Mouse (Mus musculus): ENCODE data around the gene Sirt2. TPM values are rescaled to one million over a fixed set of nuclear protein-coding genes. Genes with fewer than 3 reads are reported as not detected.
A peak's percentile ranks its signal among the peaks of the same experiment; 100 is the strongest.

Sirt2 gene
- polyA plus RNA-seq, 1 experiment from 2014 or later = 25.1 TPM

- Histone ChIP-seq H3K4me2 (peak overlapping the region; percentile 95), H3K9me3 (replicated peaks) (no peaks in the 10 kb centered on the region), H3K36me3 (peaks cover 30% of the 10 kb centered on the region), H3K27ac (peak overlapping the region; percentile 99), H3K9ac (peak overlapping the region; percentile 93), H3K4me3 (replicated peaks) (peak overlapping the region; percentile 84), H3K4me1 (replicated peaks) (peaks cover 49% of the 10 kb centered on the region), H3K27me3 (no peaks in the 10 kb centered on the region)
- DNase-seq (peak; percentile 53), ATAC-seq (ENCODE audit: low read depth) (peak; percentile 33)
- under 1% methylated on average over 35 of the region's 35 CpGs for WGBS (ENCODE audit: insufficient replicate concordance)
Measured at GRCm38 (mm10) chr7:28809401-28810089, 43.0 kb downstream of the Sirt2 start.

DNA sequence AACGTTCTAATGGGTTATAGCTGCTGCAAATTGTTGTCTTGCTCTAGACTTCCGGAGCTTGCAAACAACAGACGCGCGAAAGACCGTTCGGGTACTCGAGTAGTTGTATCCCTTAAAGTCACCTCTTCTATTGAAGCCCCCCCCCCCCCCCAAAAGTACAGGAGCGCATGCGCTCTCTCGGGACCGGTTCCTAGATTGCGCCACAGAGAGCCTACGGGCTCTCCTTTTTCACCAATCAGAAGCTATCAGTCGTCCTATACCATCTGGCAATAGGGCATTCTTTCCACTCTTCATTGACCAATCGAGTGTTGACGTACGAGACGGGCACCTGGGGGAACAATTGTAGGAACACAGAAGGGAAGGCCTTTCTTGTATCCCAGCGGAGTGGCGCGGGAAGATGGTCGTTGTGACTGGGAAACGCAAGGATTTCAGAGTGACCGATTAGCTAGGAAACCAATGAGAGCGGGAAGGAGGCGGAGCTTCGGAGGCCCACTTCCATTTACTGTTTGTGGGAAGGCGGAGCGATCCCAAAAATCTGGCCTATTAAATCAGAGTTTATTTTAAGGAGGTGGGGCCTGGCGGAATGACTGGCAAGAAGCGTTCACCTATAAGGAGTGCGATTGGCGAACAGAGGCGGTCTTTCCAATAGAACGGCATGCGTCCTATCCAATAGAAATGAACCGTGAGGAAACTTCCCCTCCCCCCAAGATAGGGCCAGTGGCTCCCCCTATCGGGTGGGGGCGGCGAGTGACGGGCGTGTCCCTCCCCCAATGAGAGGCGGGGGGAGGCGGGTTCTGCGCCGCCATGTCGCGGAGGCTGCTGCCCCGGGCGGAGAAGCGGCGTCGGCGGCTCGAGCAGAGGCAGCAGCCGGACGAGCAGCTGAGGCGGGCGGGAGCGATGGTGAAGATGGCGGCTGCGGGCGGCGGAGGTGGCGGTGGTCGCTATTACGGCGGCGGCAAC, 43.9 kb downstream of the Sirt2 start:
- peak overlapping the region; percentile 93 for H3K9ac ChIP-seq
- peak overlapping the region; percentile 95 for H3K4me2 ChIP-seq
- DNase-seq (peak; percentile 98), ATAC-seq (ENCODE audit: low read depth) (peak; percentile 86)
- under 1% methylated on average over 70 of the region's 70 CpGs for WGBS (ENCODE audit: insufficient replicate concordance)
- peaks cover 38% of the 10 kb centered on the region for H3K36me3 ChIP-seq
- H3K4me3 ChIP-seq (replicated peaks) = peak overlapping the region; percentile 86
- H3K4me1 ChIP-seq (replicated peaks) = peaks cover 54% of the 10 kb centered on the region
- H3K9me3 ChIP-seq (replicated peaks) = no peaks in the 10 kb centered on the region
- H3K27ac ChIP-seq = peak overlapping the region; percentile 99
- no peaks in the 10 kb centered on the region for H3K27me3 ChIP-seq

GRCm38 (mm10) chr7:28811228-28811627, 44.7 kb downstream of the Sirt2 start:
- WGBS (ENCODE audit: insufficient replicate concordance) = under 1% methylated on average over 40 of the region's 40 CpGs
- Histone ChIP-seq H3K36me3 (peaks cover 46% of the 10 kb centered on the region), H3K4me1 (replicated peaks) (peaks cover 62% of the 10 kb centered on the region), H3K9ac (peak overlapping the region; percentile 86), H3K4me2 (peak overlapping the region; percentile 89), H3K27ac (peak overlapping the region; percentile 95), H3K27me3 (no peaks in the 10 kb centered on the region), H3K4me3 (replicated peaks) (peak overlapping the region; percentile 86), H3K9me3 (replicated peaks) (no peaks in the 10 kb centered on the region)
- ATAC-seq (ENCODE audit: low read depth) = peak; percentile 47
- peak; percentile 91 for DNase-seq

DNA sequence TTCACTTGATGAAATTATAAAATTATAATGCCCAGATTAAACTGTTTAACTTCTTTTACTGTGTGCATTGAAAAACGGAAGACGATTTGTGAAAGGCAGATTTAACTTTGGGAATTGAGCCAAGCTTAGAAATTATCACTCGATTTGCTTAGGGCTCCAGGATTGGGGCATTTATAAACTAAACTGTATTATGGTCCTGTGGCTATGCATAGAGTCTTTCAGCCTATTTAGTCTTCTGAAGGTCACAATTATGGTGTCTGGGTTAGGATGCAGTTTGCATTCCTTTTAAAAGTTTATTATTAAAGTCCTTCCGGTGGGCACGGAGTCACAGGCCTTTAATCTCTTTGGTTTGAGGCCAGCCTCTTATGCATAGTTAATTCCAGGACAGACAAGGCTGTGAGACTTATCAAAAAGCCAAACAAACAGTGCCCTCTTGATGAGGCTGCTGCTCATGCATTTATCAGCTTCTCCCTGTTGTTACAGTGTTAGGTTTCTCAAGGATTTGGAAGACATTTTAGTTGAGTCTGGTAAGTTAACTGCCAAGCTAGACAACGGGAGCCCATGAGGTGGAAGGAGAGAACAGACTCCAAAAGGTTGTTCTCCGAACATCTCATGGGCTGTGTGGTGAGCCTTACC, 45.2 kb downstream of the Sirt2 start:
- Histone ChIP-seq H3K9ac (peak overlapping the region; percentile 86), H3K4me1 (replicated peaks) (peaks cover 66% of the 10 kb centered on the region), H3K36me3 (peaks cover 52% of the 10 kb centered on the region), H3K4me3 (replicated peaks) (peak overlapping the region; percentile 86), H3K27ac (peak overlapping the region; percentile 95), H3K9me3 (replicated peaks) (no peaks in the 10 kb centered on the region), H3K27me3 (no peaks in the 10 kb centered on the region), H3K4me2 (peak overlapping the region; percentile 89)
- ATAC-seq (ENCODE audit: low read depth) (no peak), DNase-seq (no peak)
- WGBS (ENCODE audit: insufficient replicate concordance) = 9% methylated on average over 7 of the region's 7 CpGs

GRCm38 (mm10) chr7:28812436-28812835, 45.9 kb downstream of the Sirt2 start:
- 54% methylated on average over 4 of the region's 4 CpGs for WGBS (ENCODE audit: insufficient replicate concordance)
- H3K27me3 ChIP-seq = no peaks in the 10 kb centered on the region
- H3K9ac ChIP-seq = peak overlapping the region; percentile 86
- peak overlapping the region; percentile 86 for H3K4me3 ChIP-seq (replicated peaks)
- H3K4me2 ChIP-seq = peak overlapping the region; percentile 89
- peaks cover 58% of the 10 kb centered on the region for H3K36me3 ChIP-seq
- DNase-seq = no peak
- H3K9me3 ChIP-seq (replicated peaks) = no peaks in the 10 kb centered on the region
- ATAC-seq (ENCODE audit: low read depth) = no peak
- peaks cover 69% of the 10 kb centered on the region for H3K4me1 ChIP-seq (replicated peaks)
- H3K27ac ChIP-seq = peak overlapping the region; percentile 95

- Histone ChIP-seq H3K9me3 (replicated peaks) (no peaks in the 10 kb centered on the region), H3K36me3 (peaks cover 64% of the 10 kb centered on the region), H3K27me3 (no peaks in the 10 kb centered on the region), H3K27ac (peak overlapping the region; percentile 95), H3K4me1 (replicated peaks) (peaks cover 69% of the 10 kb centered on the region), H3K4me3 (replicated peaks) (peak overlapping the region; percentile 86), H3K9ac (peak overlapping the region; percentile 86), H3K4me2 (peak overlapping the region; percentile 89)
- 68% methylated on average over 5 of the region's 5 CpGs for WGBS (ENCODE audit: insufficient replicate concordance)
- DNase-seq (no peak), ATAC-seq (ENCODE audit: low read depth) (no peak)
Measured at GRCm38 (mm10) chr7:28812949-28813348, 46.4 kb downstream of the Sirt2 start.

- ATAC-seq (ENCODE audit: low read depth) (no peak), DNase-seq (no peak)
- no peaks in the 10 kb centered on the region for H3K9me3 ChIP-seq (replicated peaks)
- H3K4me1 ChIP-seq (replicated peaks) = peaks cover 77% of the 10 kb centered on the region
- H3K27me3 ChIP-seq = no peaks in the 10 kb centered on the region
- H3K4me2 ChIP-seq = peak overlapping the region; percentile 89
- peak overlapping the region; percentile 95; the same call in 1 of the 2 replicates for H3K27ac ChIP-seq
- 59% methylated on average over 5 of the region's 5 CpGs for WGBS (ENCODE audit: insufficient replicate concordance)
- H3K36me3 ChIP-seq = peaks cover 79% of the 10 kb centered on the region
- H3K9ac ChIP-seq = 0 out of 2 replicates have a peak overlapping the region, but pooled peaks have one; percentile 86
- H3K4me3 ChIP-seq (replicated peaks) = no peak overlapping the region
Measured at GRCm38 (mm10) chr7:28814306-28815034, 47.9 kb downstream of the Sirt2 start.

DNA sequence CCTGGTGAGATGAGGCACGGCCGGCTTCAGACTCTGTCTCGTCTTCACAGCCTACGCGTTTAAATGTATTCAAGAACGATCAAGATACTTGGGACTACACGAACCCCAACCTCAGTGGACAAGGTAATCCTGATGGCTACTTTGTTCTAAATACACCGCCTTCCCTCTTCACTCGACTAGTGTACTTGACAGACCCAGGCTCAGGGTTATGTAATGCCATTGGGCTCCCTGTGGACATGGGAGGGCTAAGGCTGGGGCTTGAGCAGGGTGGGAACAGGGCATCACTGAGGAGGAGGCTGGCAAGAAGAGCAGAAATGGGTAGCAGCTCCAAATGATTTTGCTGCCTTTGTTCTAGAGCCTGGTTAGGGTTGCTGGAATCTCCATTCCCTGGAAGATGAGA, 48.7 kb downstream of the Sirt2 start:
- DNase-seq (no peak), ATAC-seq (ENCODE audit: low read depth) (no peak)
- Histone ChIP-seq H3K27me3 (no peaks in the 10 kb centered on the region), H3K4me3 (replicated peaks) (no peak overlapping the region), H3K4me2 (no peak overlapping the region), H3K4me1 (replicated peaks) (peaks cover 85% of the 10 kb centered on the region), H3K36me3 (peaks cover 86% of the 10 kb centered on the region), H3K27ac (no peak overlapping the region), H3K9me3 (replicated peaks) (no peaks in the 10 kb centered on the region), H3K9ac (no peak overlapping the region)
- 90% methylated on average over 9 of the region's 9 CpGs for WGBS (ENCODE audit: insufficient replicate concordance)

- Histone ChIP-seq H3K27me3 (no peaks in the 10 kb centered on the region), H3K4me3 (replicated peaks) (no peak overlapping the region), H3K4me2 (no peak overlapping the region), H3K9ac (no peak overlapping the region), H3K9me3 (replicated peaks) (no peaks in the 10 kb centered on the region), H3K36me3 (peaks cover 96% of the 10 kb centered on the region), H3K27ac (no peak overlapping the region), H3K4me1 (replicated peaks) (peaks cover 94% of the 10 kb centered on the region)
- ATAC-seq (ENCODE audit: low read depth) = no peak
- no peak for DNase-seq
- 83% methylated on average over 9 of the region's 9 CpGs for WGBS (ENCODE audit: insufficient replicate concordance)
Measured at GRCm38 (mm10) chr7:28816201-28816600, 49.7 kb downstream of the Sirt2 start.

GRCm38 (mm10) chr7:28816920-28817319, 50.4 kb downstream of the Sirt2 start:
- DNase-seq (no peak), ATAC-seq (ENCODE audit: low read depth) (no peak)
- no peak overlapping the region for H3K9ac ChIP-seq
- no peak overlapping the region for H3K4me2 ChIP-seq
- H3K27me3 ChIP-seq = no peaks in the 10 kb centered on the region
- H3K27ac ChIP-seq = no peak overlapping the region
- 90% methylated on average over 10 of the region's 10 CpGs for WGBS (ENCODE audit: insufficient replicate concordance)
- H3K9me3 ChIP-seq (replicated peaks) = no peaks in the 10 kb centered on the region
- 0 out of 2 replicates have a peak overlapping the region, but pooled peaks have one; percentile 4 for H3K4me3 ChIP-seq (replicated peaks)
- peaks cover 96% of the 10 kb centered on the region for H3K4me1 ChIP-seq (replicated peaks)
- peaks cover 100% of the 10 kb centered on the region for H3K36me3 ChIP-seq
